ENCODE assay signal across 22 mouse cellular contexts in genomic region chr5:71972831-71973230, GRCm38 (mm10).
DNase-seq lines count a peak whose midpoint lies in the region; ATAC-seq and TF ChIP-seq lines count a peak whose summit lies in the region.
"Had no signal": no experiment of that assay in that cellular context is flagged by ENCODE, and none has a peak within 500 bp of the region (broad histone marks: within the 10 kb centered on the region; RNA-seq: fewer than 3 reads in every experiment).

No protein-coding gene starts in this region.

- DNase-seq in hindbrain, embryonic 10.5 days (ENCODE audit: low spot score), result no peak
- no peak for DNase-seq in neural tube, embryonic 10.5 days (ENCODE audit: extremely low spot score, low spot score)
- DNase-seq in right cerebral cortex, postnatal 36 days (ENCODE audit: low spot score in 2 of 2), result peak; percentile 23 to 31
- DNase-seq in cerebellum, adult 2 months, result no peak
- DNase-seq in heart, postnatal 25 days (ENCODE audit: low spot score), result no peak
- DNase-seq: cerebellum, adult 9-10 months; gastrocnemius, postnatal 10 days; heart, adult 11 months; heart, postnatal 4 days; kidney, adult 2 months; kidney, postnatal 14 days; thymus, postnatal 25 days had no signal

- H3K4me3 ChIP-seq in hindbrain, embryonic 16.5 days (ENCODE audit: low read length), result no peak overlapping the region
- H3K4me3 ChIP-seq in hindbrain, embryonic 10.5 days, result no peak overlapping the region
- no peak overlapping the region for H3K4me3 ChIP-seq in neural tube, embryonic 15.5 days (replicated peaks)
- no peak overlapping the region for H3K4me3 ChIP-seq in midbrain, embryonic 15.5 days
- H3K4me3 ChIP-seq in cerebellum, adult 2 months (replicated peaks; ENCODE audit: insufficient read depth, low read depth, low read length), result no peak overlapping the region
- H3K4me3 ChIP-seq: embryonic facial prominence, embryonic 12.5 days; erythroblast, embryonic 14.5 days; limb, embryonic 13.5 days; midbrain, embryonic 12.5 days had no signal

- no peaks in the 10 kb centered on the region for H3K36me3 ChIP-seq in hindbrain, embryonic 16.5 days (ENCODE audit: control insufficient read depth, insufficient read depth, low read length)
- no peaks in the 10 kb centered on the region for H3K36me3 ChIP-seq in hindbrain, embryonic 10.5 days
- H3K36me3 ChIP-seq in neural tube, embryonic 15.5 days, result no peaks in the 10 kb centered on the region
- H3K36me3 ChIP-seq in midbrain, embryonic 15.5 days (replicated peaks), result no peaks in the 10 kb centered on the region
- H3K36me3 ChIP-seq: embryonic facial prominence, embryonic 12.5 days; limb, embryonic 13.5 days; midbrain, embryonic 12.5 days had no signal

- ATAC-seq in hindbrain, embryonic 16.5 days, result no peak
- ATAC-seq in neural tube, embryonic 15.5 days (ENCODE audit: low FRiP score), result no peak
- ATAC-seq in midbrain, embryonic 15.5 days (replicated peaks), result 0 out of 2 replicates have a peak, but pooled peaks have one; percentile 3
- ATAC-seq: forebrain, embryonic 16.5 days had no signal

- H3K9ac ChIP-seq in hindbrain, embryonic 16.5 days (ENCODE audit: low read depth, low read length), result no peak overlapping the region
- no peak overlapping the region for H3K9ac ChIP-seq in neural tube, embryonic 15.5 days (replicated peaks)
- H3K9ac ChIP-seq in midbrain, embryonic 15.5 days, result no peak overlapping the region
- H3K9ac ChIP-seq: embryonic facial prominence, embryonic 12.5 days; limb, embryonic 13.5 days; liver, embryonic 14.5 days; midbrain, embryonic 12.5 days had no signal

- no peaks in the 10 kb centered on the region for H3K27me3 ChIP-seq in hindbrain, embryonic 16.5 days (replicated peaks; ENCODE audit: control insufficient read depth, insufficient read depth, low read length)
- no peaks in the 10 kb centered on the region for H3K27me3 ChIP-seq in hindbrain, embryonic 10.5 days (ENCODE audit: insufficient read depth, poor library complexity, severe bottlenecking)
- no peaks in the 10 kb centered on the region for H3K27me3 ChIP-seq in neural tube, embryonic 15.5 days (replicated peaks)
- H3K27me3 ChIP-seq in midbrain, embryonic 15.5 days (replicated peaks), result no peaks in the 10 kb centered on the region
- H3K27me3 ChIP-seq in cerebellum, adult 2 months (ENCODE audit: control insufficient read depth, insufficient read depth, low read length), result no peaks in the 10 kb centered on the region; the same call in 1 of the 2 replicates
- H3K27me3 ChIP-seq: embryonic facial prominence, embryonic 12.5 days; limb, embryonic 13.5 days; midbrain, embryonic 12.5 days had no signal

- H3K4me2 ChIP-seq in hindbrain, embryonic 16.5 days (ENCODE audit: low read length), result no peak overlapping the region
- H3K4me2 ChIP-seq in neural tube, embryonic 15.5 days, result no peak overlapping the region
- no peak overlapping the region for H3K4me2 ChIP-seq in midbrain, embryonic 15.5 days
- H3K4me2 ChIP-seq: embryonic facial prominence, embryonic 12.5 days; limb, embryonic 13.5 days; midbrain, embryonic 12.5 days had no signal

- peak overlapping the region; percentile 17; the same call in 1 of the 2 replicates for H3K27ac ChIP-seq in hindbrain, embryonic 16.5 days (ENCODE audit: low read depth, low read length)
- H3K27ac ChIP-seq in hindbrain, embryonic 10.5 days, result no peak overlapping the region
- peak overlapping the region; percentile 18; the same call in 1 of the 2 replicates for H3K27ac ChIP-seq in neural tube, embryonic 15.5 days (replicated peaks)
- peak overlapping the region; percentile 63; the same call in 1 of the 2 replicates for H3K27ac ChIP-seq in midbrain, embryonic 15.5 days
- H3K27ac ChIP-seq in cerebellum, adult 2 months (ENCODE audit: insufficient read depth, low read length), result no peak overlapping the region
- H3K27ac ChIP-seq: embryonic facial prominence, embryonic 12.5 days; limb, embryonic 13.5 days; liver, embryonic 14.5 days; macrophage; midbrain, embryonic 12.5 days had no signal

- intact Hi-C loops in heart, postnatal 25 days (cut with DNase I), result no loop called here

- WGBS in hindbrain, embryonic 16.5 days, result 63% methylated on average over 5 of the region's 5 CpGs
- 88% methylated on average over 5 of the region's 5 CpGs for WGBS in hindbrain, embryonic 10.5 days
- 64% methylated on average over 5 of the region's 5 CpGs for WGBS in neural tube, embryonic 15.5 days
- 50% methylated on average over 5 of the region's 5 CpGs for WGBS in midbrain, embryonic 15.5 days
- WGBS in cerebellum, adult 2 months, result 43% methylated on average over 5 of the region's 5 CpGs

- no peak for TF ChIP-seq POLR2A in cerebellum, adult 2 months (IDR thresholded peaks at IDR 0.05; ENCODE audit: borderline replicate concordance, insufficient read depth, low read length)

- H3K4me1 ChIP-seq in hindbrain, embryonic 16.5 days (ENCODE audit: control insufficient read depth, insufficient read depth, low read depth, low read length), result peaks cover 15% of the 10 kb centered on the region
- H3K4me1 ChIP-seq in hindbrain, embryonic 10.5 days (replicated peaks), result peaks cover 9% of the 10 kb centered on the region; the same call in 1 of the 2 replicates
- H3K4me1 ChIP-seq in neural tube, embryonic 15.5 days, result peaks cover 18% of the 10 kb centered on the region
- peaks cover 29% of the 10 kb centered on the region for H3K4me1 ChIP-seq in midbrain, embryonic 15.5 days
- H3K4me1 ChIP-seq in cerebellum, adult 2 months (ENCODE audit: control insufficient read depth, insufficient read depth, low read length), result no peaks in the 10 kb centered on the region
- H3K4me1 ChIP-seq: embryonic facial prominence, embryonic 12.5 days; limb, embryonic 13.5 days had no signal

- H3K9me3 ChIP-seq in hindbrain, embryonic 16.5 days (ENCODE audit: control insufficient read depth, low read length), result no peaks in the 10 kb centered on the region
- no peaks in the 10 kb centered on the region for H3K9me3 ChIP-seq in hindbrain, embryonic 10.5 days
- no peaks in the 10 kb centered on the region for H3K9me3 ChIP-seq in neural tube, embryonic 15.5 days (replicated peaks)
- no peaks in the 10 kb centered on the region for H3K9me3 ChIP-seq in midbrain, embryonic 15.5 days
- H3K9me3 ChIP-seq: embryonic facial prominence, embryonic 12.5 days; limb, embryonic 13.5 days; midbrain, embryonic 12.5 days had no signal

- TF ChIP-seq CTCF in cerebellum, adult 2 months (IDR thresholded peaks at IDR 0.05; ENCODE audit: borderline replicate concordance, insufficient read depth, low read depth, low read length), result no peak

Comparison
In these comparisons a context has a peak if more than half of its experiments do, and no peak if none do; other contexts are left out.
1. H3K27ac ChIP-seq: peak in hindbrain, embryonic 16.5 days (single experiment), neural tube, embryonic 15.5 days (single experiment) and midbrain, embryonic 15.5 days (single experiment); none in hindbrain, embryonic 10.5 days (single experiment) and cerebellum, adult 2 months (single experiment).
2. DNase-seq: peak in right cerebral cortex, postnatal 36 days (2 of 2); none in hindbrain, embryonic 10.5 days (single experiment), neural tube, embryonic 10.5 days (single experiment), cerebellum, adult 2 months (0 of 2) and heart, postnatal 25 days (single experiment).